Mouse (Mus musculus): ENCODE measurements at regions not wholly inside any gene's neighbourhood (a gene's known extent, or its start where the extent isn't known, plus 50 kb on each side); places are given as distances from the start of the nearest gene placed in this dataset.

DNA sequence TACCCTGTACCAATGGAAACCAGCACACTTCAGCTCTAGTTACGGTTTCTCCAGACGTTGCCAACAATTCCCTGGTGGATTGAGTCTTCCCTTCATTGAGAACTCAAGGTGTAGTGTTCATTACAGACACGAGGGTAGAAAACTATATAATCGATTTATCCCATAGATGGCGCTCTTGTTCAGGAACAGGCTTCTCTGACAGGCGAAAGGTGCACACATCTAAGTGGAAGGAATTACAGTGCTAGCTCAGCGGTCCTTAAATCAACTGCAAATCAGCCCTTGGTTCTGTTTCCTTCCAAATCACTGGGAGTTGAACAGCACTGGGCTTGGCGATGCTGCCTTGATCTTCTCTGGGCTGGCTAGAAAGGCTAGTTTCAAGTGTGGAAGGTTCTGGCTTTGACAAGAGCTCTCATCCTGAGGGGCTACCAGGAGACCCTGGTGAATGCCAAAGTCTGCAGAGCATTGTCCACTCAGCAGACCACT is 161.1 kb downstream of the March11 start:
- peak; percentile 23 for DNase-seq

DNA sequence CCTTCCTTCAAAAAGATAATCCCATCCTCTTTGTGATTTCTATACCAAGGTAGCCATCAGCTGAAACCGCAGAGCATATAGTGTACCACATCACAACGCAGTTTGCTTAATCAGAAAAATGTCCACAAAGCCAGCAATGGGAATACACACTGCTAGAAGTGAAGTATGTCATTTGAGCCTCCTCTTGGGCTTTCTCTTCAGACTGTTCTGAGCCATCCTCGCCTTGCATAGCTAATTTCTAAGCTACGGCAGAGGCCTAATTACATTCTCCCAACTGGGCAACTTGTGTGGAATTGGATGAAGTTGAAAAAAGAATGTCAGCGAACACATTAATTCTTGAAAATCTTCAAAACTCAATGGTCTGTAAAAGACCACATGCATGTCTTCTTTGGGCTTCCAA is 178.5 kb downstream of the March11 start:
- DNase-seq: no peak

All from layer of hippocampus, adult 9-11 months (tissue).